Mouse (Mus musculus) left cerebral cortex, adult 11 months (tissue): ENCODE measurements around the gene Mast3.

Experiments used
- DNase-seq: peaks from one replicate; pipeline ENCODE4 v3.0.0; 2022; ENCODE audit warnings: low spot score

The Mast3 gene

GRCm38 (mm10) chr8:70775851-70776495, 28.9 kb downstream of the Mast3 start:
- DNase-seq: no peak

- no peak for DNase-seq
These were observed 29.6 kb downstream of the Mast3 start for GRCm38 (mm10) chr8:70775227-70775626.

- no peak for DNase-seq
These were observed 30.1 kb downstream of the Mast3 start for GRCm38 (mm10) chr8:70774740-70775139.

GRCm38 (mm10) chr8:70773833-70774232, 31.0 kb downstream of the Mast3 start:
- no peak for DNase-seq

- DNase-seq: no peak
These were observed 31.4 kb downstream of the Mast3 start for GRCm38 (mm10) chr8:70773410-70773809.

DNA sequence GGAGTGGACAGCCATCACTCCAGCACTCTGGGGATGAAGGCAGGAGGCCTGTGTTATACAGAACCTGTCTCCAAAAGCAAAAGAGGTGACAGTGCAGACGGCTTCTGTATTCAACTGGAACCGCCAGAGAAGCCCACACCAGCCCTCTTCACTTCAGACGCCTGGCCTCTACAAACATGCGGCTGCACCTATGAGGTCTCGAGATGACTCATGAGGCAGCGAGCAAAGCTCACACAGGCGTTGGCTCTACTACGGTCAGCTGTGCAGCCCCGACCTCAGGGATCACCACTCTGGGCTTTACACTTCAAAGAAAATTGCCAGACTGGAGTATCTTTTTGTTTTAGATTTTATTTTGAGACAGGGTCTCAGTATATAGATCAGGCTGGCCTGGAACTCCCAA, 32.0 kb downstream of the Mast3 start:
- no peak for DNase-seq

DNA sequence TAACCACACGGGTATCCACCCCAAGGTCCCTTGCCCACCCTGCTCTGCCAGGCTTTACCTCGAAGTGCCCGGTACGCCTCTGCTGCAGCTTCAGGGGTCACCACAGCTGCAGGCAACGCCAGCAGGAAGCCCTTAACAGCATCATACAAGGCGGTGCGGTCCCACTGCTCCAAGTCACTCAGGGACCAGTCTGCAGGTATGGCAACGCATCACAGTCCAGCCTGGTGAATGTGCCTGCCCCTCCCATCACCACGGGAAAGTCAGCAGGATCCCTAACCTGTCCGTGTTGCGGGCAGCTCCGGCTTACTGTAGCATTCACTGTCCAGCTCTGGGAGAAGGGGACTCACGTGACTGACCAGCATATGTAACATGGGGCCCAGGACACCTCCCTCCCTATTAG, 32.8 kb downstream of the Mast3 start:
- no peak for DNase-seq

- DNase-seq: no peak
These were observed 33.6 kb downstream of the Mast3 start for GRCm38 (mm10) chr8:70771217-70771616.

DNA sequence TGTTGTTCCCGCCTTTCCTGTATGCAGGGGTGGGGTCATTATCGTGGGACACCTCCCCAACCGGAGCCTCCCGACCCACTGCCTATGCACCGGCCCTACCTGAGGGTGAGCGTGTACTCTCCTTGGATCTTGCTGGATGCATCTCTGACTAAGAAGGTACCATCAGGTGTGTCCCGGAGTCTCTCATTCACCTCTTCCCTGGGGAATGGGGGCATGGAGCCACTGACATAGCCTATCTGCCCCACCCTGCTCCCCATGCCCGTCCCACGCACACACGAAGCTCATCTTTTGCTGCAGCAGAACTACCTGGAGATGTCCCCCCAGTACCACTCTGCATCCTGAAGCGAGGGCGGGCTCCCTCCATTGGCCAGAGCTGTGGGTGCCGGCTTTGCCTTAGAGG, 34.1 kb downstream of the Mast3 start:
- no peak for DNase-seq

DNA sequence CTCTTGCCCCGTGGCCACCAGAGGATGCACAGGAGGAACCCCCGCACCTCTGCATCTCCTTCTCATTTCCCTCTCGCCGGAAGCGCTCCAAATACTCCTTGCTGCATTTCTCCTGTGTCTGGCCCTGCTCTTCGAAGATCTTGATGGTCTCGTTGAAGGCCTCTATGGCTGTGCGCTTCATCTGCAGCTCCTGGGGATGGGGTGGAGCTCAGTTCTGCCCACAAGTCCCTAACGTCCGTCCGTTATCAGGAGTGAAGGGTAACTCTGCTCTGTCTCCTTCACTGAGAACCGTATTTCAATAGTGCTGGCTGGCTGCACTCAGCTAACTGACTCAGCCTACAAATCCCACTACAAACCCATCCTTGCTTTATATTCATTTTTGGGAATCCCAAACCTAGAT, 35.0 kb downstream of the Mast3 start:
- DNase-seq: no peak

GRCm38 (mm10) chr8:70769359-70769758, 35.5 kb downstream of the Mast3 start:
- peak; percentile 92 for DNase-seq

DNA sequence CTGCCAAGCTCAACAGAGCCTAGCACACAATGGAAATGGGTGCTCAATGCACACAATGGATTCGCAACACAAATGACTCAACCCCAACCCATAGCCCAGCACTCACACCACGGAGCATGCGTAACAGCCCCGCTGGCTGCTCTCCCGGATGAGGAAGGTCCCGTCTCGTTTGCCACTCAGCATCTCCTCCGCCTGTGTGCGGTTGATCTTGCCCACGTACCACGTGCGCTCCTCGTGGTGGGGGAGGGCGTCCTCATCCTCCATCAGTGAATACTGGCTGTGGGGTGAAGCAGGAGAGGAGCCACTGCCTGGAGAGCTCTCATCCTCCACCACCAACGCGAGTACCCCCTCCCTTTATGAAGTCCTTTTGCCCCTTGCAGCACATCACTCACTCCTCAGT, 35.9 kb downstream of the Mast3 start:
- DNase-seq: no peak

GRCm38 (mm10) chr8:70768231-70768776, 36.5 kb downstream of the Mast3 start:
- no peak for DNase-seq

DNA sequence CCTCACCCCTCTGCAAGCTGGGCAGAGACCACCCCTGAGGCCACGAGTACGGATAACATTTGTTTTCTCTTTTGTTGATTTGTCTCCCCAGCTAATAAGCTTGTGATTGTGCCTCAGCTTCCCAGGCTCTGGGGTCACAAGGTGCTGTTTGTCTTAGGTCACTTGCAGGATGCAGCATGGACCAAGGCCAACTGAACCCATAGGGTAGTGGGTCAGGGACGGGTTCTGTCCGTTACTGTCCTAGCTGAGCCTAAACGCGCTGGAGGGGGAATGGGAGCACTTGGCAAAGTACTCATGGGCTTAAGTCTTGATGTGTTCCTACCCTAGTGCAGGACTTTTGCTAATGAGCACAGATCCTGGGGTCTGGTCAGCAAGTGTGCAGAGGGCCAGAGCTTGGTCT, 37.4 kb downstream of the Mast3 start:
- DNase-seq: no peak

DNA sequence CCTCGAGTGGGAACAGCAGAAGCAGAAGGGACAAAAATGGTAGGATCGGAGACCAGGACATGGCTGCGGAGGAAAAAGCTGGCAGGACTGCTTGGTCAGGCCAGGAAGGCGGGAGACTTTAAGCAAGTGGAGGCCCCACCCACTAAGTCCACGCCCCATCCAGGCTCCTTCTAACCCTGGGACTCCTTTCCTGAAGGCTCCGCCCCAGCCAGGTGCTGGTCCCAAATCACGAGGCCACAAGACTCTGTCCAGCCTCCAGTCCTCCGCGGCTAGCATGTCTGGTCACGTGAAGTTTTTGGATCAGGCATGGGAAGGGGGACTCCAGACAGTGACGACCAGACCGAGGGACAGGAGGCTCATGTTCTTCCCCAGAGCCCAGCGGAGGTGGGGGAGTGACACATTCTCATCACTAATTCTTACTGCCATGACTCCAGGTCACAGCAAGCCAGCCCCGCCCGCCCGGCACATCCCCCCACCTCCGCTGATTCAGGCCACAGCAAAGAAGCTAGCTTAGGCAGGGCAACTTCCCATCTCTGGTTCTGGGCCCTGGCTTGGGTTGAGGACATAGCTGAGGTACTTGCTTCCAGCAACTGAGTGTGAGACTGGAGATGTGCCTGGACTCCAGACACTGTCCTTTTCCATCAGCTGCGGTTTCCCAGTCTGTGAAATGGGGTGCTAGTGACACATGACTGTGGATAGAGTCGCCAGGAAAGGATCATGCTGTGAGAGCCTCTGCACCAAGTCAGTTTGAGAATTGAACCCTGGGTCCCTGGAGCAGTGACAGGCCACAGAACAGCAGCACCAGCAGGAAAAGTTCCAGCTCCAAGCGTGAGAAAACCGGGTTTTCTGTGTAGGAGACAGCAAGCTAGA, 38.0 kb downstream of the Mast3 start:
- no peak for DNase-seq

DNA sequence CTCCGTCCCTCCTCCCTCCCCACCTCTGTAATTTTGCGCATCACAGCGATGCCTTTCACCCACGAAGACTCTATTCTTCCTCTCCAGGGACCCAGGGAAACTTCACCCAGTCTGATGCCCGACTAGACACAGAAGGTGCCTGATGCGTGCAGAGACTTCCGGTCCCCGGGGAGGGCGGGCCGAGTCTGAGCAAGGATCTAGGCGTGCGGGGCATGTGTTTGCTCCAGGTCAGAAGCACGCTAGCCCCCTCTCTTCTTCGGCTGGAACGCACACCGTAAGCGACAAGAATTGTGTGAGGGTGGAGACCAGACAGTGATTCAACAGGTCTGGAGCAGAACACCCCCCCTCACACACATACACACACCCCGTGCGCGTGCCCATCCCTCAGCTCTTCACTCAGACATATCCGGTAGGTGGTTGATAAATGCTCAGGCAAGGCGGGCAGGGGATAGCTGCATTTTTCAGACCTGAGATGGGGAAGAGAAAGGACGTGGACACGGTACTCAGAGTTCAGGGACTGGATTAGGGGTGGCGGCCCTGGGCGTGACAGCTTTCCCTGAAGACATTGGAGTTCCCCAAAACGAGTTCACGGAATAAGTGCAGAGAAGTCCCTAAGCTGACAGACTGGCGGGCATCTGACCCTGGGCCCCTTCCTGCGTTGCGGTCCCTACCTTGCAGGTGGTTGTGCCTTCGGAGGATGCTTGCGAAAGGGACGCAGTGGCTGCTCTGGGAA, 38.9 kb downstream of the Mast3 start:
- DNase-seq: no peak

DNA sequence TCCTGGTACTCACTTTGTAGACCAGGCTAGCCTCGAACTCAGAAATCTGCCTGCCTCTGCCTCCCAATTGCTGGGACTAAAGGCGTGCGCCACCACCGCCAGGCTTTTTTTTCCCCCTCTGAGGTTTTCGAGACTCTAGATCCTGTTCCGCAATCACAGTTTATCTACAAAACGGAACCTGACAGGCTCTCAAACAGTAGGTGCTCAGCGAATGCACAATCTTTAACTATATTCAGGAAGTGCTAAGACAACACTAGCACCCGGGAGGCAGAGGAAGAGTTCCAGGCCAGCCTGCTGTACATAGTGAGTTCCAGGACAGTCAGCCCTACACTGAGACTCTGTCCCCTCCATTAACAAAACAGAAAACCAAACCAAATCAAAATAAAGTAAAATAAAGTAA, 39.5 kb downstream of the Mast3 start:
- DNase-seq: no peak

DNA sequence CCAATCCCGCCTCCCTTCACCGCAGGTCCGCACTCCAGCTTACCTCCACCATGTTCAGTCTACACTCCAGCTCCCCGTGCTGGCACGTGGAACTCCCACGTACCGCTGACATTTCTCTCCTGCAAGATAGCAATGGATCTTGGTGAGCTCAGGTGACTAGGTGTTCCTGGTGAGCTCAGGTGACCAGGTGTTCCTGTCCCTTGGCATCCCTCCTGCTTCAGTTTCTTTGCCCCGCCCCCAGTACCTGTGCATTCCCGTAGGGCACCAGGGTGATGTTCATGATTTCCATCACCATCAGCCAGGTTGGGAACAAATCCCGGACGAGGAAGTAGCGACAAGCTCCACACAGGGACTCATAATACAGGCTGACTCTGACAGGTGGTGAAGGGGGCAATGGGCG, 40.2 kb downstream of the Mast3 start:
- no peak for DNase-seq

GRCm38 (mm10) chr8:70764026-70764425, 40.8 kb downstream of the Mast3 start:
- DNase-seq: no peak

- no peak for DNase-seq
These were observed 41.5 kb downstream of the Mast3 start for GRCm38 (mm10) chr8:70763354-70763753.

DNA sequence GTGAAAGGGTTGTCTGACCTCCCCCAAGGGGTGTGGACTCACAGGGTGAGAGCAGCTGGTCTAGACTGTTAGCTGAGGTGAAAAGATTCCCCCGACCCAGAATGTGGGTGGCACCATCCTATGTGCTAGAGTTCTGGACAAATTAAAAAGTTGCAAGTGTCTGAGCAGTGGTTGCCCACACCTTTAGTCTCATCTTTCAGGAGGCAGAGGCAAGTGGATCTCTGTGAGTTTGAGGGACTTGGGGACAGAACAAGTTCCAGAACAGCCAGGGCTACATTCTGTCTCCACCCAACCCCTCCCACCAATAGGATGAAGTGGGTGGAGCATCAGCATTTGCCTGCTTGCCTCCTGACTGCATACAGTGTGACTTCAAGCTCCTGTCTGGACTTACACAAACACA, 42.7 kb downstream of the Mast3 start:
- DNase-seq: no peak

- DNase-seq: peak; percentile 94
These were observed 44.0 kb downstream of the Mast3 start, which contains the start of gene Mpv17l2 for GRCm38 (mm10) chr8:70760775-70761406. Gene Mpv17l2 (minus strand): TSS chr8:70760946.
